Mouse (Mus musculus) yolk sac, embryonic 10.5 days (tissue): ENCODE measurements around the gene Rbks.

Source experiments
- DNase-seq: peaks from one replicate; pipeline ENCODE4 v3.0.0-alpha.2; 2017; ENCODE audit warnings: low spot score

Gene Rbks

GRCm38 (mm10) chr5:31696971-31697643 is at the start of gene Rbks:
Gene Rbks, minus strand, starts transcription at chr5:31697627.
- no peak for DNase-seq

- no peak for DNase-seq
Observed at GRCm38 (mm10) chr5:31742521-31743031, 45.1 kb upstream of the Rbks start.

- no peak for DNase-seq
Observed at GRCm38 (mm10) chr5:31741931-31742330, 44.5 kb upstream of the Rbks start.

- no peak for DNase-seq
Observed at GRCm38 (mm10) chr5:31732644-31733338, 35.4 kb upstream of the Rbks start.

GRCm38 (mm10) chr5:31727456-31727855 is 30.0 kb upstream of the Rbks start:
- DNase-seq, result no peak

- DNase-seq, result no peak
Observed at GRCm38 (mm10) chr5:31725885-31726284, 28.5 kb upstream of the Rbks start.

- no peak for DNase-seq
Observed at GRCm38 (mm10) chr5:31724519-31724918, 27.1 kb upstream of the Rbks start.

GRCm38 (mm10) chr5:31715486-31716150 is 18.2 kb upstream of the Rbks start:
- DNase-seq, result no peak

- DNase-seq, result peak; percentile 31
Observed at GRCm38 (mm10) chr5:31713841-31714264, 16.4 kb upstream of the Rbks start.

GRCm38 (mm10) chr5:31713280-31713711 is 15.9 kb upstream of the Rbks start:
- DNase-seq, result no peak

- DNase-seq, result no peak
Observed at GRCm38 (mm10) chr5:31709389-31709788, 12.0 kb upstream of the Rbks start.

- no peak for DNase-seq
Observed at GRCm38 (mm10) chr5:31706826-31707225, 9.4 kb upstream of the Rbks start.

- no peak for DNase-seq
Observed at GRCm38 (mm10) chr5:31704971-31705370, 7.5 kb upstream of the Rbks start.

- no peak for DNase-seq
Observed at GRCm38 (mm10) chr5:31699397-31699796, 2.0 kb upstream of the Rbks start.

- no peak for DNase-seq
Observed at GRCm38 (mm10) chr5:31698931-31699330, 1.5 kb upstream of the Rbks start.

- peak; percentile 65 for DNase-seq
Observed at GRCm38 (mm10) chr5:31698297-31698726, 885 bp upstream of the Rbks start.

- peak; percentile 94 for DNase-seq
Observed at GRCm38 (mm10) chr5:31697644-31698296, 343 bp upstream of the Rbks start, which contains the start of gene Babam2. Gene Babam2, plus strand, starts transcription at chr5:31697684.

- no peak for DNase-seq
Observed at GRCm38 (mm10) chr5:31693191-31693590, 4.2 kb downstream of the Rbks start.

GRCm38 (mm10) chr5:31687972-31688371 is 9.5 kb downstream of the Rbks start:
- DNase-seq, result no peak

GRCm38 (mm10) chr5:31686040-31686439 is 11.4 kb downstream of the Rbks start:
- DNase-seq, result peak; percentile 25

- DNase-seq, result no peak
Observed at GRCm38 (mm10) chr5:31682305-31682704, 15.1 kb downstream of the Rbks start.

GRCm38 (mm10) chr5:31680183-31680582 is 17.2 kb downstream of the Rbks start:
- no peak for DNase-seq
